Mouse (Mus musculus): ENCODE measurements around the gene Ctla4.

Gene Ctla4

DNA sequence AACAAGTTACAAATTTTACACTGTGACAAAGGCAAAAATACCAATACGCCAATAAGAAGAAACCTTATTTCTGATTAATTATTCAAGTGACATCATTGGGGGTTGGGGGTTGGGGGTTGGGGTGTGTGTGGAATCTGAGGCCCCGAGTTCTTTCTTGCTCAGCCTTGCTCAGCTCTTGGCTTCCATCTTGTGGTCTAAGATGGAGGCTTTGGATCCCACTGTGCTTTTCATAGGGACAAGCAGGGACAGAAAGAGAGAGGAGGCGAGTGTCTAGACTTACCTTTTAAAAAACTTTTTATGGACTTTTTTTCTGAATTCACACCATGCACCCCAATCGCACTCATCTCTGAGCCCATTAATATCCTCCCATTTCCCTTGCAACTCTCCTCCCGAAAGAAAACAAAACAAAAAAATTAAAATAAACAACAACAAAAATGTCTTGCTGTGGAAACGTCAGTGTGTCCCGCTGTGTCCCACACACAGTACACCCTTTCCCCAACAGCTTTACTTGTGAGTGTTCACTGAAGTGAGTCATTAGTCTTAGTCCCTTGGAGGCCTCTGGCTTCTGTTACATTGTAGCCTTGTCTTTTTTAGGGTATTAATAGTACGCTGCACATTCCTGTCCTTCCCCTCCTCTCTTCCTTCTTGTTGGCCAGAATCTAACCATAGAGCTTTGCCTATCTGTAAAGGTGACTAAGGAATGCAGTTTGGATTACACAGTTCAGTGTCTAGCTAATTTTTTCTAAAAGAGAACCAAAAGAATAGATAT lies 59.0 kb downstream of the Ctla4 start:
- in situ Hi-C loops (cut with MboI; ENCODE audit: low pct_unique_long_range_greater_than_20kb in 1 of 2, low sequenced_read_pairs in 2 of 2, unreplicated experiment in 1 of 2) = no loop called here

DNA sequence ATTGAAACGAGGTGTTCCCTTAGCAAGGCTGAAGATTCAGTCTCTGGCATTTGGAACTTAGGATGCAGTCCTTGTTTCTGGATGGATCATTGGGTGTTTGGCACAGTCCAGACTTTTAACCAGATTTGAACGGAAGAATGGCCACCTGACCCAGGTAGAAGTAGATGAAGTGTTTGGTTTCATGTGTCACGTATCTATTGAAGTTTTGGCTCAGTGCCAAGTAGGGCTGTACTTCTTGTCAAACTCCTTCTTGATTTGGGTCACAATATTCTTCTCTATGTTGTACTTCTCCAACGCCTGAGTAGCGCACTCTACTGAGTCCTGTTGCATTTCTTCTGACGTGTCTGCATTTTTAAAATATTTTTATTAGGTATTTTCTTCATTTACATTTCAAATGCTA lies 61.3 kb downstream of the Ctla4 start:
- in situ Hi-C loops (cut with MboI; ENCODE audit: low pct_unique_long_range_greater_than_20kb in 1 of 2, low sequenced_read_pairs in 2 of 2, unreplicated experiment in 1 of 2) = no loop called here

DNA sequence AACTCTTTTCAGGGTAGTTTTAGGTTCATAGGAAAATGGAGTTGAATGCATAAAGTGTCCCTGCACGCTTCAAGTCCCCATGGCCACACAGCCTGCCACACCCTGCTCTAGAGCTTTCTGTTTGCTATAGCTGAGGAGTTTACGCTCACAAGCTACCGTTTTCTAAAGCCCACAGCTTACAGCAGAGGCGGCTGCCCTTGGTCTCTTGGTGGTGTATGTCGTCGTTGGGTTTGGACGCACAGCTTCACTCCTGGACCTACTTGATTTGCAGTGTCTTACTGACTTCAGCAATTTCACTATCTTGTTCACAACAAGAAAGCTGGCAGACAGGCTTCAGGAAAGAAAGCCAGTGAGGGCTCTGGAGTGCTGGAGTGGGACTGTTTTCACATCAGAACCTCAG lies 66.2 kb downstream of the Ctla4 start:
- in situ Hi-C loops (cut with MboI; ENCODE audit: low pct_unique_long_range_greater_than_20kb in 1 of 2, low sequenced_read_pairs in 2 of 2, unreplicated experiment in 1 of 2) = no loop called here

DNA sequence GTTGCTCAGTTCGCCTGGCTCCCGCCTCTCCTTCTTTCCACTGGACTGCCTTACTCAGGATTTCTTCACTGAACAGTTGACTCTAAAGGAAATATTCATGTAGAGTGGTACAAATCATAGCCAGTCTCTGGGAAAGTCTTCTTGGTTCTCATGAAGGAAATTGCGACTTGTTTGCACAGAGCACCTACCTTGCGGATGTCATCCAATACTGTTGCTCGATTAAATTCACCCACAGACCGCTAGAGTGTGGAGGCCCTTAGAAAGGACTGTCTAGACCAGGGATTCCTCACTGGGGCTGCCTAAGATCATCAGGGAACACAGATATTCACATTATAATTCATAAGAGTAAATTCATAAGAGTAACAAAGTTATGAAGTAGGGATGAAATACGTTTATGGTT lies 66.9 kb downstream of the Ctla4 start:
- in situ Hi-C loops (cut with MboI; ENCODE audit: low pct_unique_long_range_greater_than_20kb in 1 of 2, low sequenced_read_pairs in 2 of 2, unreplicated experiment in 1 of 2) = no loop called here

DNA sequence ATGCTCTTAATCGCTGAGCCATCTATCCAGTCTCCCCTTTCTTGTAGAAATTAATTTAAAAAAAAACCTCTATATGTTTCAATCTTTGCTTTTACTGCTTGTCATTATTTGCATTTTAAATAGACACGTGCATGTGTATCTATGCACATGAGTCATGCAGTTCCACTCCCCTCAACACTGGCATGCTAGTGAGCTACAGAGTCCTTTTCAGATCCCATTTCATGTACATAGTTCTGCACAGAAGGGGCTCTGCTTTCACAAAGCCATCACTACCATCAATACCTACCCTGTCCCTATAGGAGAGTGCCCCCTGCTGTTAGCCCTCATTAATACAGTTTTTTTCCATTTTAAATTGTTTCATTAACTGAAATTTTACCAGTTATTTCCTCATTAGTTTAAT lies 68.0 kb downstream of the Ctla4 start:
- in situ Hi-C loops (cut with MboI; ENCODE audit: low pct_unique_long_range_greater_than_20kb in 1 of 2, low sequenced_read_pairs in 2 of 2, unreplicated experiment in 1 of 2) = no loop called here

DNA sequence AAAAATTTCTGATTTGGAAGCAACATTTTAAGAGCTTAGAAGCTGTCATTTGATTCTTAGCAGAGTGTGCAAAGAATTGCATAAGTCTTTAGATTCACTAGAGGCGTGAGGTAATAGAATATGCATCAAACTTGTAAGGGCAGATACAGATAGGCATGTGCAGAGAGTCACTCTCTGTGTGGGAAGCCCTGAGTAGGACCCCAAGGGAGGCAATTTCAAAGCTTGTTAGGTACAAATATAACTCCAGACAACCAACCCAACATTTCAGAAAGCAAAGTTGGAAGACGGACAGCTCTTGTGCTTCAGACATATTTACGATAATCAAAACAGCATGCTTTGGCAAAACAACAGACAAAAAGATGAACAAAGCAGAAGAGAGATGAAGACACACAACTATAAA lies 68.4 kb downstream of the Ctla4 start:
- in situ Hi-C loops (cut with MboI; ENCODE audit: low pct_unique_long_range_greater_than_20kb in 1 of 2, low sequenced_read_pairs in 2 of 2, unreplicated experiment in 1 of 2) = no loop called here

DNA sequence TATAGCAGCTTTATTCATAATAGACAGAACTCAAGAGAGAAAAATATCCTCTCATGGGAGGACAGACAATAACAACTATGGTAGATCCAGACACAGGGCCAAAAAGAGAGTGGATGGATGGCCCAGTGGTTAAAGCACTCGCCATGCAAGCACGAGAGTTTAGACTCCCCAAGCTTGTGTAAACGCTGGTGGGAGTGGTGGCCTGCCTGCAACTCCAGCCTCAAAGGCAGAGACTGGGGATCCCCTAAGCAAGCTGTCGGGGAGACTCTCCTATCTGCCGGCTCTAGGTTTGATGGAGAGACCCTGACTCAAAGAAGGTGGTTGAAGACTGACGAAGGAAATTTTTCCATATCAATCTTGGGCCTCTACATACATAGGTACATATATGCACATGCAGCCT lies 69.4 kb downstream of the Ctla4 start:
- in situ Hi-C loops (cut with MboI; ENCODE audit: low pct_unique_long_range_greater_than_20kb in 1 of 2, low sequenced_read_pairs in 2 of 2, unreplicated experiment in 1 of 2) = no loop called here

DNA sequence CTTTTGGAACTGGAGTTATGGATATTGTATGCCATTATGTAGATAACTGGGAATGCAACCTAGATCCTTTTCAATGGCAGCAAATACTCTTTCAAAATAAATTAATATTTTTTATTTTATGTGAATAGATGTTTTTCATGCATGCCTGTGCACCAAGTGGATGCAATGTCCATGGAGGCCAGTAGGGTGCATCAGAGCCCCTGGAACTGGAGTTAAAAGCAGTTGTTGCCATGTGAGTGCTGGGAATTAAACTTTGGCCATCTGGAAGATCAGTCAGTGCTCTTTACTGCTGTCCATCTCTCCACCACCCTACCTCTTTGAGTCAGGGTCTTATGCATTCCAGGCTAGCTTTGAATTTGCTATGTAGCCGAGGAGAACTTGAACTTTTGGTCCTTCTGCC lies 71.5 kb downstream of the Ctla4 start:
- in situ Hi-C loops (cut with MboI; ENCODE audit: low pct_unique_long_range_greater_than_20kb in 1 of 2, low sequenced_read_pairs in 2 of 2, unreplicated experiment in 1 of 2) = no loop called here

DNA sequence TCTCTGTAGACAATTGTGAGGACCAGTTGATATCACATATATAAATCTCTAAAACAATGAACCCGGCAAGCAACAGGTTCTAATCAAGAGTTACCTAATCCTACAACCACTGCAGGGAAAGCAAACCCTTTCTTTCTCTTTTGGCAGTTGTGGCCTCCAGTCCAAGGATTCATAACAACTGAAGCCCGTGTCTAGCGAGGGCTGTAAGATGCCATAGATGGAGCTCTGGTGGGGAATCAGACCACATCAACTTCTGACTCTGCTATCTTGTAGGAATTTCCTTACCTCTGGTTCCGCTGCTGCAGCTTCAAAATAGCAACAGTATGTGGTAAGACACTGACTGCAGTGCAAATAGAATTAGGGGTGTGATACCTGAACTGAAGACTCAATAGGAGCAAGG lies 72.4 kb downstream of the Ctla4 start:
- in situ Hi-C loops (cut with MboI; ENCODE audit: low pct_unique_long_range_greater_than_20kb in 1 of 2, low sequenced_read_pairs in 2 of 2, unreplicated experiment in 1 of 2) = no loop called here

DNA sequence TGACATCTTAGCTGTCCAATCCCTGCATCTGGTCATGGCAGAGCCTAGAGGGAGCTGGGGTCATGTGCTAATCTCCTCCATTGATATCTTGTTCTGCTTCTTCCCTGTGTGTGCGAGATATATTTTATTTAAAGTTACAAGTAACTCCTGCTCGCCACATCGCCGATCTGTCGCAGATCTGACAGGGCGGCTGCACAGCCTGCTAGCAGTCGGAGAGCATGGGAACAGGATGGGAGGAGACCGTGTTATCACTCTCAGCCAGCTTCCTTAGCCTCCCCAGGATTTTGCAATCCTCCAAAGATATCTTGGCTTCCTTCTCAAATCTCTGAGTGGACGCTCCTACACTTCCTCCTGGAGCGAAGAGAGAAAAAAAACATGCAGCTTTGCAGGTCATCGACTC lies 73.7 kb downstream of the Ctla4 start:
- in situ Hi-C loops (cut with MboI; ENCODE audit: low pct_unique_long_range_greater_than_20kb in 1 of 2, low sequenced_read_pairs in 2 of 2, unreplicated experiment in 1 of 2) = no loop called here

DNA sequence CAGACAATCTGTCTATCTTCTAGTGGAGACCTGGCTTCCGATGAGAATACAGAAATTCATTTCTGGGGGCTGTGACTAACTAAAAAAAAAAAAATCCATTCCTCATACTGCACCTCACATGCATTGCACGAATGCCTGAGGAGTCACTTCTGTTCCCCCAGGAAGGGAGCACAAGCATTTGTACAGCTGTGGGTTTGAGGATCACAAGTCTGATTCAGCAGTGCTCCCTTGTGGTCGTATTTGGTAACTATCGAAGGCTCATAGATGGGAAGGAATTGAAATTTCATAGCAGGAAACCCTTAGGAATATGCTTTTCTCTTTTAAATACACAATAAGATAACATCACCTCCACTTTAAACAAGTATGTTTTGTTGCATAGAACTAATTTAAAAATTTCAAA lies 74.3 kb downstream of the Ctla4 start:
- in situ Hi-C loops (cut with MboI; ENCODE audit: low pct_unique_long_range_greater_than_20kb in 1 of 2, low sequenced_read_pairs in 2 of 2, unreplicated experiment in 1 of 2) = no loop called here

DNA sequence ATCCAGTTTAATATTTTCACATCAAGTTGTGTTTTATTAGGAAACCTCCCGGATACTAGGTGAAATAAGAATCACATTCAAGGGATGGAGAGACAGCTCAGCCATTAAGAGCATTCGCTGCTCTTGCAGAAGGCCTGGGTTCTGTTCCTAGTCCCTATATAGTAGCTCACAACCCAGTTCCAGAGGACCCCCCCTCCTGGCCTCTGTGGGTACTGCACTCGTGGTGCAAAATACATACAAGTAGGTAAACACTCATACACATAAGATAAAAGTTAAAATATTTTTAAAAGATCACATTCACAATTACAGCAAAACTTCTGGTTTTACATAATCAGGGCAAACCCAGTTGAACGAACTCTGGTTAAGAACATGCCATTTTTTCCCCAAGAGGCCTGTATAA lies 75.3 kb downstream of the Ctla4 start:
- in situ Hi-C loops (cut with MboI; ENCODE audit: low pct_unique_long_range_greater_than_20kb in 1 of 2, low sequenced_read_pairs in 2 of 2, unreplicated experiment in 1 of 2) = no loop called here

Measured in mouse embryonic stem cell (cell line).